Comparison of ENCODE assay signal across 27 mouse cellular contexts in the genomic region with DNA sequence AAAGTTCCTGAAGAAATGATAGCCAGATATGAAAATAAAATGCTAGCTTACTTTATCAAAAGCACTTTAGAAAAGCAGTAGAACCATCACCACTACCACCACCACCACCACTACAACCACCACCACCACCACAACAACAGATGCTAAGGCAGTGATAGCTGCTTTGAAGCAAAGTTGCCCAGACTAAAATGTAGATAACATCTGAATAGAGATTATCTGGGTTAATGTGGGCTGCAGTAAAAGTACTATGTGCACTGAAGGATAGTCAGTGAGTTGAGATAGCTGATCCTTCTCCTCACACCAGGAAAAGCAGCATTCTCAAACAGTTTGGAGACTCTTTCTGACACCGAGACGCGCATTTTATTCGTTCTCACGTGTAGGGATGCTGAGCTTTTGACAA.
DNase-seq lines count a peak whose midpoint lies in the region; ATAC-seq and TF ChIP-seq lines count a peak whose summit lies in the region.
"Had no signal": no experiment of that assay in that cellular context is flagged by ENCODE, and none has a peak within 500 bp of the region (broad histone marks: within the 10 kb centered on the region; RNA-seq: fewer than 3 reads in every experiment).

No protein-coding gene starts in this region.

- no peaks in the 10 kb centered on the region; the same call in 1 of the 2 replicates for H3K4me1 ChIP-seq in liver, embryonic 11.5 days (replicated peaks; ENCODE audit: control insufficient read depth, insufficient read depth, low read length)
- no peaks in the 10 kb centered on the region for H3K4me1 ChIP-seq in liver, postnatal 0 days (ENCODE audit: insufficient read depth)
- H3K4me1 ChIP-seq in MEL (ENCODE audit: control insufficient read depth in 1 of 2, insufficient read depth in 2 of 2, low read length in 2 of 2) = no peaks in the 10 kb centered on the region; a peak in 1 of 4 replicates
- H3K4me1 ChIP-seq in neural tube, embryonic 15.5 days = no peaks in the 10 kb centered on the region
- H3K4me1 ChIP-seq: embryonic facial prominence, embryonic 13.5 days; embryonic facial prominence, embryonic 15.5 days; forebrain, embryonic 10.5 days had no signal

- 0 out of 2 replicates have a peak, but pooled peaks have one; percentile 26 for ATAC-seq in liver, embryonic 11.5 days (replicated peaks; ENCODE audit: low FRiP score)
- ATAC-seq in liver, postnatal 0 days = no peak
- peak; percentile 61 for ATAC-seq in megakaryocyte progenitor cell, adult 5-6 weeks (replicated peaks; ENCODE audit: poor library complexity)
- ATAC-seq in neural tube, embryonic 15.5 days (ENCODE audit: low FRiP score) = no peak
- ATAC-seq: CD4-positive, CD25-positive, alpha-beta regulatory T cell, adult 4 months; forebrain, embryonic 14.5 days; forebrain, embryonic 16.5 days had no signal

- no peak for TF ChIP-seq RAD21 in MEL (IDR thresholded peaks at IDR 0.05; ENCODE audit: low read depth, low read length)

- no peak for DNase-seq in liver, embryonic 11.5 days (ENCODE audit: low spot score)
- DNase-seq in liver, postnatal 0 days = no peak
- DNase-seq in MEL (ENCODE audit: low read depth, low spot score) = no peak
- DNase-seq in thymus, postnatal 14 days = no peak
- no peak for DNase-seq in kidney, postnatal 10 days
- DNase-seq: adrenal gland, adult 2 months; adrenal gland, postnatal 10 days; adrenal gland, postnatal 25 days; B cell, adult 2 months; cerebellum, adult 11-12 months; cerebellum, adult 2 months; cerebellum, adult 9-10 months; cerebellum, postnatal 10 days; cerebellum, postnatal 25 days; embryo, embryonic 11 days had no signal

- 62% methylated on average over 5 of the region's 5 CpGs for WGBS in liver, embryonic 11.5 days
- WGBS in liver, postnatal 0 days (ENCODE audit: insufficient replicate concordance) = 70% methylated on average over 5 of the region's 5 CpGs
- WGBS in neural tube, embryonic 15.5 days = 90% methylated on average over 5 of the region's 5 CpGs

- no peak for TF ChIP-seq EP300 in liver, postnatal 0 days (IDR thresholded peaks at IDR 0.05; ENCODE audit: low read depth)
- peak; percentile 40 to 48; a peak in 3 of 4 replicates for TF ChIP-seq EP300 in MEL (IDR thresholded peaks at IDR 0.05; ENCODE audit: low read depth in 1 of 2, low read length in 2 of 2)

- no peaks in the 10 kb centered on the region for H3K27me3 ChIP-seq in liver, embryonic 11.5 days (replicated peaks; ENCODE audit: control insufficient read depth, insufficient read depth, low read length)
- H3K27me3 ChIP-seq in liver, postnatal 0 days (ENCODE audit: insufficient read depth, low read length) = no peaks in the 10 kb centered on the region
- H3K27me3 ChIP-seq in MEL (ENCODE audit: control insufficient read depth in 1 of 2, insufficient read depth in 2 of 2, low read length in 2 of 2) = no peaks in the 10 kb centered on the region
- no peaks in the 10 kb centered on the region for H3K27me3 ChIP-seq in neural tube, embryonic 15.5 days (replicated peaks)
- H3K27me3 ChIP-seq: CH12.LX; embryonic facial prominence, embryonic 13.5 days; embryonic facial prominence, embryonic 15.5 days; forebrain, embryonic 12.5 days had no signal

- H3K36me3 ChIP-seq in liver, embryonic 11.5 days (ENCODE audit: control insufficient read depth, insufficient read depth, low read length) = peaks cover 3% of the 10 kb centered on the region; the same call in 1 of the 2 replicates
- H3K36me3 ChIP-seq in liver, postnatal 0 days (replicated peaks; ENCODE audit: insufficient read depth, low read length) = no peaks in the 10 kb centered on the region
- H3K36me3 ChIP-seq in MEL (ENCODE audit: control insufficient read depth in 1 of 2, insufficient read depth in 2 of 2, low read length in 2 of 2) = peaks cover 0 to 2% of the 10 kb centered on the region in 2 experiments; a peak in 2 of 4 replicates
- no peaks in the 10 kb centered on the region for H3K36me3 ChIP-seq in neural tube, embryonic 15.5 days
- H3K36me3 ChIP-seq: embryonic facial prominence, embryonic 15.5 days; forebrain, embryonic 10.5 days; forebrain, embryonic 12.5 days; G1E had no signal

- no peaks in the 10 kb centered on the region for H3K9me3 ChIP-seq in liver, embryonic 11.5 days (ENCODE audit: control insufficient read depth, low read length)
- H3K9me3 ChIP-seq in liver, postnatal 0 days (ENCODE audit: low read length) = no peaks in the 10 kb centered on the region
- no peaks in the 10 kb centered on the region for H3K9me3 ChIP-seq in MEL (replicated peaks; ENCODE audit: insufficient read depth, low read length)
- no peaks in the 10 kb centered on the region for H3K9me3 ChIP-seq in neural tube, embryonic 15.5 days (replicated peaks)
- H3K9me3 ChIP-seq: embryonic facial prominence, embryonic 13.5 days; embryonic facial prominence, embryonic 15.5 days; forebrain, embryonic 10.5 days; forebrain, embryonic 12.5 days; G1E had no signal

- no peak overlapping the region for H3K4me2 ChIP-seq in liver, embryonic 11.5 days
- no peak overlapping the region for H3K4me2 ChIP-seq in liver, postnatal 0 days (ENCODE audit: low read depth, low read length)
- H3K4me2 ChIP-seq in neural tube, embryonic 15.5 days = no peak overlapping the region
- H3K4me2 ChIP-seq: embryonic facial prominence, embryonic 13.5 days; embryonic facial prominence, embryonic 15.5 days; forebrain, embryonic 12.5 days had no signal

- no peak overlapping the region for H3K27ac ChIP-seq in liver, embryonic 11.5 days (ENCODE audit: low read depth, low read length)
- no peak overlapping the region for H3K27ac ChIP-seq in liver, postnatal 0 days (ENCODE audit: low read depth)
- no peak overlapping the region for H3K27ac ChIP-seq in MEL (ENCODE audit: control insufficient read depth, low read depth, low read length)
- H3K27ac ChIP-seq in neural tube, embryonic 15.5 days (replicated peaks) = no peak overlapping the region
- H3K27ac ChIP-seq: embryonic facial prominence, embryonic 13.5 days; embryonic facial prominence, embryonic 15.5 days; forebrain, embryonic 10.5 days; forebrain, embryonic 12.5 days had no signal

- H3K9ac ChIP-seq in liver, embryonic 11.5 days (ENCODE audit: low read depth, low read length) = no peak overlapping the region
- no peak overlapping the region for H3K9ac ChIP-seq in liver, postnatal 0 days (replicated peaks)
- no peak overlapping the region for H3K9ac ChIP-seq in MEL (ENCODE audit: control insufficient read depth, low read depth, low read length, poor library complexity, severe bottlenecking)
- no peak overlapping the region for H3K9ac ChIP-seq in neural tube, embryonic 15.5 days (replicated peaks)
- H3K9ac ChIP-seq: embryonic facial prominence, embryonic 13.5 days; embryonic facial prominence, embryonic 15.5 days; forebrain, embryonic 12.5 days had no signal

- H3K79me2 ChIP-seq in MEL (ENCODE audit: control insufficient read depth, insufficient read depth, low read length, poor library complexity) = no peaks in the 10 kb centered on the region

- TF ChIP-seq POLR2A in MEL (IDR thresholded peaks at IDR 0.05; ENCODE audit: control insufficient read depth in 1 of 2, insufficient read depth in 1 of 2, low read depth in 1 of 2, low read length in 2 of 2, poor library complexity in 1 of 2) = no peak

- no peak for TF ChIP-seq CTCF in liver, postnatal 0 days (IDR thresholded peaks at IDR 0.05; ENCODE audit: low read depth)
- no peak for TF ChIP-seq CTCF in MEL (IDR thresholded peaks at IDR 0.05 in 2 of 3, conservative IDR thresholded peaks at IDR 0.05 in 1 of 3; ENCODE audit: control insufficient read depth in 1 of 3, insufficient read depth in 1 of 3, low read depth in 2 of 3, low read length in 3 of 3, poor library complexity in 1 of 3, severe bottlenecking in 1 of 3)

- no peak overlapping the region for H3K4me3 ChIP-seq in liver, embryonic 11.5 days (ENCODE audit: low read depth, low read length)
- no peak overlapping the region for H3K4me3 ChIP-seq in liver, postnatal 0 days (ENCODE audit: low read depth, low read length)
- no peak overlapping the region for H3K4me3 ChIP-seq in MEL (ENCODE audit: control insufficient read depth in 1 of 2, insufficient read depth in 1 of 2, low read depth in 2 of 2, low read length in 2 of 2)
- H3K4me3 ChIP-seq in neural tube, embryonic 15.5 days (replicated peaks) = no peak overlapping the region
- H3K4me3 ChIP-seq: embryonic facial prominence, embryonic 13.5 days; embryonic facial prominence, embryonic 15.5 days; erythroblast, embryonic 14.5 days; forebrain, embryonic 10.5 days; forebrain, embryonic 12.5 days had no signal

TF ChIP-seq in MEL, 35 proteins besides CTCF, POLR2A, EP300 and RAD21:
- TF ChIP-seq RCOR1 (IDR thresholded peaks at IDR 0.05; ENCODE audit: low read depth, low read length) (0 out of 2 replicates have a peak, but pooled peaks have one; percentile 13), TCF12 (IDR thresholded peaks at IDR 0.05; ENCODE audit: low read depth, low read length) (peak; percentile 25; the same call in 1 of the 2 replicates), MYC (IDR thresholded peaks at IDR 0.05; ENCODE audit: low read depth, low read length) (no peak), NELFE (IDR thresholded peaks at IDR 0.05; ENCODE audit: low read depth, low read length) (no peak), BHLHE40 (IDR thresholded peaks at IDR 0.05; ENCODE audit: borderline replicate concordance, low read depth, low read length) (no peak), HCFC1 (IDR thresholded peaks at IDR 0.05; ENCODE audit: low read depth, low read length) (no peak), UBTF (IDR thresholded peaks at IDR 0.05; ENCODE audit: borderline replicate concordance, insufficient read depth, low read depth, low read length) (no peak), ZC3H11A (IDR thresholded peaks at IDR 0.05; ENCODE audit: low read depth, low read length) (no peak), MXI1 (IDR thresholded peaks at IDR 0.05; ENCODE audit: low read depth, low read length) (no peak), NRF1 (IDR thresholded peaks at IDR 0.05; ENCODE audit: insufficient read depth, low read depth, low read length, poor library complexity, severe bottlenecking) (no peak), MYB (IDR thresholded peaks at IDR 0.05; ENCODE audit: low read depth, low read length) (no peak), GATA1 (IDR thresholded peaks at IDR 0.05; ENCODE audit: low read depth, low read length) (peak; percentile 58), ZKSCAN1 (IDR thresholded peaks at IDR 0.05; ENCODE audit: low read depth, low read length) (no peak)

Comparison
In these comparisons a context has a peak if more than half of its experiments do, and no peak if none do; other contexts are left out.
1. ATAC-seq: peak in liver, embryonic 11.5 days (single experiment) and megakaryocyte progenitor cell, adult 5-6 weeks (single experiment); none in liver, postnatal 0 days (single experiment) and neural tube, embryonic 15.5 days (single experiment).